Mouse (Mus musculus): ENCODE results near the gene Arhgdib.

The Arhgdib gene

GRCm38 (mm10) chr6:136957062-136957461 lies 15.4 kb upstream of the Arhgdib start:
- Histone ChIP-seq H3K4me3 (replicated peaks; ENCODE audit: low read length) (no peak overlapping the region), H3K9me3 (ENCODE audit: low read length) (no peaks in the 10 kb centered on the region)
- TF ChIP-seq POU5F1 (IDR thresholded peaks at IDR 0.05; ENCODE audit: borderline replicate concordance, low read length) (no peak), NANOG (IDR thresholded peaks at IDR 0.05; ENCODE audit: borderline replicate concordance, low read length) (no peak)

GRCm38 (mm10) chr6:136955240-136955639 lies 13.5 kb upstream of the Arhgdib start:
- H3K9me3 ChIP-seq (ENCODE audit: low read length): no peaks in the 10 kb centered on the region
- H3K36me3 ChIP-seq (ENCODE audit: insufficient read depth, low read length): no peaks in the 10 kb centered on the region
- H3K4me3 ChIP-seq (replicated peaks; ENCODE audit: low read length): no peak overlapping the region
- no peaks in the 10 kb centered on the region for H3K27me3 ChIP-seq (ENCODE audit: insufficient read depth, low read length)
- no peak for TF ChIP-seq POU5F1 (IDR thresholded peaks at IDR 0.05; ENCODE audit: borderline replicate concordance, low read length)
- peaks cover 24% of the 10 kb centered on the region for H3K4me1 ChIP-seq (replicated peaks; ENCODE audit: low read depth, low read length)

More at GRCm38 (mm10) chr6:136957062-136957461, 15.4 kb upstream of the Arhgdib start:
- peaks cover 24% of the 10 kb centered on the region for H3K4me1 ChIP-seq (replicated peaks; ENCODE audit: low read depth, low read length)
- no peaks in the 10 kb centered on the region for H3K27me3 ChIP-seq (ENCODE audit: insufficient read depth, low read length)
- H3K36me3 ChIP-seq (ENCODE audit: insufficient read depth, low read length): no peaks in the 10 kb centered on the region

GRCm38 (mm10) chr6:136954715-136955114 lies 13.0 kb upstream of the Arhgdib start:
- no peak overlapping the region for H3K4me3 ChIP-seq (replicated peaks; ENCODE audit: low read length)
- no peaks in the 10 kb centered on the region for H3K27me3 ChIP-seq (ENCODE audit: insufficient read depth, low read length)
- peaks cover 24% of the 10 kb centered on the region for H3K4me1 ChIP-seq (replicated peaks; ENCODE audit: low read depth, low read length)
- TF ChIP-seq NANOG (IDR thresholded peaks at IDR 0.05; ENCODE audit: borderline replicate concordance, low read length): no peak
- TF ChIP-seq POU5F1 (IDR thresholded peaks at IDR 0.05; ENCODE audit: borderline replicate concordance, low read length): no peak
- no peak for TF ChIP-seq CTCF (conservative IDR thresholded peaks at IDR 0.05; ENCODE audit: low read length)
- H3K9me3 ChIP-seq (ENCODE audit: low read length): no peaks in the 10 kb centered on the region
- no peaks in the 10 kb centered on the region for H3K36me3 ChIP-seq (ENCODE audit: insufficient read depth, low read length)

GRCm38 (mm10) chr6:136954192-136954591 lies 12.5 kb upstream of the Arhgdib start:
- H3K36me3 ChIP-seq (ENCODE audit: insufficient read depth, low read length): no peaks in the 10 kb centered on the region
- no peak overlapping the region for H3K4me3 ChIP-seq (replicated peaks; ENCODE audit: low read length)
- TF ChIP-seq NANOG (IDR thresholded peaks at IDR 0.05; ENCODE audit: borderline replicate concordance, low read length): no peak
- no peak for TF ChIP-seq POU5F1 (IDR thresholded peaks at IDR 0.05; ENCODE audit: borderline replicate concordance, low read length)
- no peak for TF ChIP-seq CTCF (conservative IDR thresholded peaks at IDR 0.05; ENCODE audit: low read length)

GRCm38 (mm10) chr6:136952930-136953329 lies 11.2 kb upstream of the Arhgdib start:
- H3K36me3 ChIP-seq (ENCODE audit: insufficient read depth, low read length): no peaks in the 10 kb centered on the region
- peaks cover 25% of the 10 kb centered on the region for H3K4me1 ChIP-seq (replicated peaks; ENCODE audit: low read depth, low read length)
- H3K9me3 ChIP-seq (ENCODE audit: low read length): no peaks in the 10 kb centered on the region
- H3K27me3 ChIP-seq (ENCODE audit: insufficient read depth, low read length): no peaks in the 10 kb centered on the region
- H3K4me3 ChIP-seq (replicated peaks; ENCODE audit: low read length): no peak overlapping the region
- TF ChIP-seq NANOG (IDR thresholded peaks at IDR 0.05; ENCODE audit: borderline replicate concordance, low read length) (no peak), CTCF (conservative IDR thresholded peaks at IDR 0.05; ENCODE audit: low read length) (no peak), POU5F1 (IDR thresholded peaks at IDR 0.05; ENCODE audit: borderline replicate concordance, low read length) (no peak)

More at GRCm38 (mm10) chr6:136954192-136954591, 12.5 kb upstream of the Arhgdib start:
- Histone ChIP-seq H3K4me1 (replicated peaks; ENCODE audit: low read depth, low read length) (peaks cover 22% of the 10 kb centered on the region), H3K27me3 (ENCODE audit: insufficient read depth, low read length) (no peaks in the 10 kb centered on the region), H3K9me3 (ENCODE audit: low read length) (no peaks in the 10 kb centered on the region)

- Histone ChIP-seq H3K4me1 (replicated peaks; ENCODE audit: low read depth, low read length) (peaks cover 18% of the 10 kb centered on the region), H3K4me3 (replicated peaks; ENCODE audit: low read length) (no peak overlapping the region), H3K9me3 (ENCODE audit: low read length) (no peaks in the 10 kb centered on the region), H3K36me3 (ENCODE audit: insufficient read depth, low read length) (no peaks in the 10 kb centered on the region), H3K27me3 (ENCODE audit: insufficient read depth, low read length) (no peaks in the 10 kb centered on the region)
- TF ChIP-seq POU5F1 (IDR thresholded peaks at IDR 0.05; ENCODE audit: borderline replicate concordance, low read length) (no peak), CTCF (conservative IDR thresholded peaks at IDR 0.05; ENCODE audit: low read length) (no peak), NANOG (IDR thresholded peaks at IDR 0.05; ENCODE audit: borderline replicate concordance, low read length) (no peak)
Measured at GRCm38 (mm10) chr6:136950171-136950570, 8.5 kb upstream of the Arhgdib start.

- H3K4me3 ChIP-seq (replicated peaks; ENCODE audit: low read length): no peak overlapping the region
- TF ChIP-seq NANOG (IDR thresholded peaks at IDR 0.05; ENCODE audit: borderline replicate concordance, low read length) (no peak; the same call in 1 of the 2 replicates), POU5F1 (IDR thresholded peaks at IDR 0.05; ENCODE audit: borderline replicate concordance, low read length) (no peak), CTCF (conservative IDR thresholded peaks at IDR 0.05; ENCODE audit: low read length) (no peak)
- no peaks in the 10 kb centered on the region for H3K27me3 ChIP-seq (ENCODE audit: insufficient read depth, low read length)
- H3K4me1 ChIP-seq (replicated peaks; ENCODE audit: low read depth, low read length): peaks cover 14% of the 10 kb centered on the region; the same call in 1 of the 2 replicates
- no peaks in the 10 kb centered on the region for H3K9me3 ChIP-seq (ENCODE audit: low read length)
- H3K36me3 ChIP-seq (ENCODE audit: insufficient read depth, low read length): no peaks in the 10 kb centered on the region
Measured at GRCm38 (mm10) chr6:136947716-136948115, 6.0 kb upstream of the Arhgdib start.

- Histone ChIP-seq H3K4me3 (replicated peaks; ENCODE audit: low read length) (no peak overlapping the region), H3K27me3 (ENCODE audit: insufficient read depth, low read length) (no peaks in the 10 kb centered on the region), H3K9me3 (ENCODE audit: low read length) (no peaks in the 10 kb centered on the region), H3K4me1 (replicated peaks; ENCODE audit: low read depth, low read length) (peaks cover 14% of the 10 kb centered on the region; the same call in 1 of the 2 replicates), H3K36me3 (ENCODE audit: insufficient read depth, low read length) (no peaks in the 10 kb centered on the region)
- no peak for TF ChIP-seq NANOG (IDR thresholded peaks at IDR 0.05; ENCODE audit: borderline replicate concordance, low read length)
- TF ChIP-seq POU5F1 (IDR thresholded peaks at IDR 0.05; ENCODE audit: borderline replicate concordance, low read length): no peak
- no peak for TF ChIP-seq CTCF (conservative IDR thresholded peaks at IDR 0.05; ENCODE audit: low read length)
Measured at GRCm38 (mm10) chr6:136946943-136947342, 5.2 kb upstream of the Arhgdib start.

- no peaks in the 10 kb centered on the region for H3K27me3 ChIP-seq (ENCODE audit: insufficient read depth, low read length)
- H3K9me3 ChIP-seq (ENCODE audit: low read length): no peaks in the 10 kb centered on the region
- H3K4me1 ChIP-seq (replicated peaks; ENCODE audit: low read depth, low read length): peaks cover 20% of the 10 kb centered on the region
- H3K4me3 ChIP-seq (replicated peaks; ENCODE audit: low read length): no peak overlapping the region
- H3K36me3 ChIP-seq (ENCODE audit: insufficient read depth, low read length): no peaks in the 10 kb centered on the region
- TF ChIP-seq NANOG (IDR thresholded peaks at IDR 0.05; ENCODE audit: borderline replicate concordance, low read length): no peak
Measured at GRCm38 (mm10) chr6:136946241-136946640, 4.5 kb upstream of the Arhgdib start.
